Mouse (Mus musculus): ENCODE results near the gene Olfml1.
A peak's percentile ranks its signal among the peaks of the same experiment; 100 is the strongest.

Gene Olfml1

DNA sequence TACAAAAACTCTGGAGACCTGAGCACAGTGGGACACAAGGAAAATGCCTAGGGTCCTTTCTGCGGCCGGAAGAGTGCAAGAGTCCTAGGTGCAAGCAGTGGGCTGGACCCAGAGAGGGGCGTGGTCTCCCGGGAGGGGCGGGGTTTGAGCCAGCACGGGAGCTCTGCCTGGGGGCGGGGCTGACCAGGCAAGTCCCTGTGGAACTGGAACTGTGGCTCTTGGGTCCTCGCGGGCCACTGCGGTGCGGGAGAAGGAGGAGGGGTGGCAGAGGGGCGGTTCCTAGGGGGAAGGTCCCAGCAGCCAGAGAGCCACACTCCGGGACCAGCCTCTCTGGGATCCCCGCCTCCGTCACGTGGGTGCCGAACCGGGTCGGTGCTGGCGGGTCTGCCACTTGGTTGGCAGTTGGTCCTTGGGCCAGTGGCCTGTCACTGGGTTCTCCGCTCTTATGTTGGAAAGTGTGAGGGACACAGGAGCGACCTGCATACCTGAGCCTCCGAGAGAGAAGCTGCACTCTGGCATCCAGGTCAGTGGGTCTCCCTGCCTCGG is 27.7 kb downstream of the Olfml1 start, which contains the start of gene Ppfibp2:
TSS of gene Ppfibp2 (plus strand) at position 351 of the 546 bp plus-strand sequence.
- DNase-seq (ENCODE audit: low read depth, low spot score), result peak; percentile 45

DNA sequence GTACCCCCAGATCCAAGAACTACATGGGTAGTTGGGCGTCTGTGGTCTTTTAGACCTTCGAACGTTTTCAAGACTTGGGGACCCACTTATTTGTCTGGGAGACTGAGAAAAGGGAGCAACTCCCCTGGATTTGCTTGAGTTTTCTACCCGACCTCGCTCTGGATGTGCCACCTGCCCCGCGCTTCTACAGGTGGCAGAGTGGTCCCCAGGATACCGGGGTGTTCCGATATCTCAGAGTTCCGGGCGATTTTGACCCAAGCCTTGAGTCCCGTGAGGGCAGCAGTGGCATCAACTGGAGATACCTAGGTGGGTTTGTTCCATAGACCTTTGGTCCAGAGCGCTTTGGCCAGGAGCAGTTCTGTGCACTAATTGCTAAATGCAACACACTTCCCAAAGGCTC is 28.2 kb downstream of the Olfml1 start:
- no peak for DNase-seq (ENCODE audit: low read depth, low spot score)

DNA sequence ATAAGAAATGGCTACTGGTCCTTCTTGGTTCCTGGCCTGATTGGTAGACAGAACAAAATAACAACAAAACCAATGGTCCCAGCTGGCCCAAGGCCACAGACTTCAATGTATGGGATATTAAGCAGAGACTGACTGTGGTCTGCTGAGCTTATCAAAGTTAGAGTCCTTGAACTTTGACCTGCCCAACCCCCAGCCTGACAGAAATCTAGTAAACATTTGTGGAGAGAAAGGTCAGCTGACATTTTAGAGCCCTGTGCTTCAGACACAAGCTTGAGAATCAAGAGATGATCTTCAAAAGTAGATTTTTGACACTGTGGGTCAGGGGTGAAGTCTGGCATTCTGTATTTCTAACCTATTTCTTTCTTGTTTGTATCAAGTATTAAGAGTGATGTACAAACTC is 29.5 kb downstream of the Olfml1 start:
- DNase-seq (ENCODE audit: low read depth, low spot score), result no peak

DNA sequence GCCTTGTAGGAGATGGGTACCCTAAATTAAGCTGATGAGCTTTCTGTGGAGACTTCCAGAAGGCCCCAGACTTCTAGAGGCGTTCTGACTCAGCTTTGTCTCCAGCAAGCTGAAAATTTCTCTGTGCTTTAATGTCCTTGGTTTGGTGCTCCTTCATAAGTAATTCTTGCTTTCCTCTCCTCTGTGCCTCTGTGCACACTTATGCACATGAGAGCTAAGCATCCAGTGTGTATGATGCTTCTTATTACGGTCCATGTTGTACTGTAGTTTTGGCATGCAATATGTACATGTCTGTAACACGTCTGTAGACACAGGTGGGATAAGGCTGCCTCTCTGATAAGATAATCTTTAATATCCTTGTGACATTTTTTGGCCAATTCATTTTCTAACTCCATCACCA is 30.7 kb downstream of the Olfml1 start:
- no peak for DNase-seq (ENCODE audit: low read depth, low spot score)

DNA sequence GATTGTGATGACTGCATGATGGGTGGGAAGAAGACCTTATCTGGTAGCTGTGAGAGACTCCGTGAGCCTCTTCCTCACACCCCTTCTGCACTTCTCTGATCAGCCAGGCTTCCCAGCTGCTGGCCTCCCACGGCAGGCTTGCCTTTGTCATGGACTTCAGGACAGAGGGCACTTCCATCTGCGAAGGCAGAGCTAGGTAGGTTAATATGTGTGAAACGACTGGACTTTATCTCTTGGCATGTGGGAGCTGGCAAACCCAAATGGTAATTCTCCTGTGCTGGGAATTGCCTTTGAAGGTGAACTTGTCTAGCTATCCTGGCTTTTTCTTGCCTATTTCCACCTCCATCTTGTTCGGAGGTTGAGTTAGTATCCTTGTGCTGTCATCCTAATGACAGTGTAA is 33.4 kb downstream of the Olfml1 start:
- no peak for DNase-seq (ENCODE audit: low read depth, low spot score)

DNA sequence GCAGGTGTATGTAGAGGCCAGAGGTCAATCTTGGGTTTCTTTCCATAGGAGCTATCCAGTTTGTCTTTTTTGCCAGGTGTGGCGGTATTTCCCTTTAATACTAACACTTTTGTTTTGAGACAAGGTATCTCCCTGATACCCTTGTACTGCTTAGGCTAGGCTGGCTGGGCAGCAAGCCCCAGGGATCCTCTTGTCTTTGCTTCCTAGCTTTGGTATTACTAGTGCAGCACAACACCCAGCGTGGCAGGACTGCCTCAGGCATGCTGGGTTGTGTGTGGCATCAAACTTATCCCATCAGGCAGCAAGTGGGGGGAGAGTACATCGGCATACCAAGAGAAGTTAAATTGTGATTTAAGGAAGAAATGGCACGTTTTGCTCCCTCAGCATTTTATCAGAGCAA is 35.3 kb downstream of the Olfml1 start:
- no peak for DNase-seq (ENCODE audit: low read depth, low spot score)

DNA sequence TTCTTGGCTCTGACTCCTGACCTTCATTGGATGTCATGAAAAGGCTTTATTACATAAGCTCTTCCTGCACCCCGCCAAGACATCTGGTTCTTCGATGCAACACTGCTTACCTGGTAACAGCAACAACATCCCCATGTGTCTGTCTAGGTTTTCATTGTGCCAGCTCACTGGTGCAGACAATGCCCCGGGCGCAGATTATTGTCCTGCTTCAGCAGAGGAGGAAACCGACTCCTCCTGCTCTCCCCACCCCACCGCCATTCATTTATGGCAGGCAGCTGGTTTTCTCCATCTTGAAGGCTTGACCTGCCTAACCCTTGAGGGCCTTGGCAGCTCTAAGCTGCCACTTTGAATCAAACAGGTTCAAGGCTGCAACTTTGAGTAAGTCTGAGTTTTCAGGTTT is 35.7 kb downstream of the Olfml1 start:
- no peak for DNase-seq (ENCODE audit: low read depth, low spot score)

DNA sequence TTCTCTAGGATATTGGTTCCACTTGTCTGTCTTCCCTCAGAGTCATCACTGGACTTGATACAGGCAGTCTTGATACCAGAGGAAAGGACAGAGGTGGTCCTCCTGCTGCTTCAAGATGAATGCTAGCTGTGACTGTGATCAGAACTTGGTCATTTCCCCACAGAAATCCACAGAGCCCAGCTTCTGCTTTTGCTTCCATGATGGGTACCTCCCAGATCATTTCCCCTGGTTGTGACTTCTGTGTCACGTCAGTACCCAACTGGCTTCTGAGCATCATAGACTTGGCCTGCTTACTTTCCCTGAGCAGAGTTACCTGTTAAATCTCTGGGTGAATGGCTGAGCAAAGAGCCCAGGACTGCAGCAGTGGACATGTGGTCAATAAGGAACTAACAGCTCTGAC is 40.5 kb downstream of the Olfml1 start:
- DNase-seq (ENCODE audit: low read depth, low spot score), result no peak

DNA sequence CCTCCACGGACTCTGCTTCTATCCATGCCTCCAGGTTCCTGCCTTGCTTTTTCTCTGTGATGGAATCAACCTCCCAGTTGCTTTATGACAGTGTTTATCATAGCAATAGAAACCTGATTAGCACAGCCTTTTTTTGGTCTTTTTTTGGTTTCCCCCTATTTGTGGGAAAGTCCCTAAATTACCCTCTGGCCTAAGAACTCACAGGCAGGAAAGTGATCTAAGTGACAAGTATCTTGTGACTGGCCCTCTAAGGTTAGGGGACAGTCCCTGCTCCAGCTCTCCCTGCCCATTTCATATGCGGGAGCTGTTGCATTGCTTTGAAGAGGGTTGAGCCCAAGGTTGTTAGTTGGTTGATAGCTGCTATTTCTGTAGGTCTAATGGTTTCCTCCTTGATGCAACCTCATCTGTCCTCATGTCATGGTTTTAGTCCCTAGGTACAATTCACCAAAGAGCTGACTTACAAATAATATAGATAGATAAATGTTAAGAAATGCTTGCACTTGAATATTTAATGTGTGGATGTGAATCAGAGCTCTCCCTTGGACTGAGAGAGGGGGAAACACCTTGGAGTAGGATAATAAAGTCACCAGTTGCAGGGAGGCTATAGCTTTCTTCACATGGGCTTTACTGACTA is 42.5 kb downstream of the Olfml1 start:
- DNase-seq (ENCODE audit: low read depth, low spot score), result no peak

DNA sequence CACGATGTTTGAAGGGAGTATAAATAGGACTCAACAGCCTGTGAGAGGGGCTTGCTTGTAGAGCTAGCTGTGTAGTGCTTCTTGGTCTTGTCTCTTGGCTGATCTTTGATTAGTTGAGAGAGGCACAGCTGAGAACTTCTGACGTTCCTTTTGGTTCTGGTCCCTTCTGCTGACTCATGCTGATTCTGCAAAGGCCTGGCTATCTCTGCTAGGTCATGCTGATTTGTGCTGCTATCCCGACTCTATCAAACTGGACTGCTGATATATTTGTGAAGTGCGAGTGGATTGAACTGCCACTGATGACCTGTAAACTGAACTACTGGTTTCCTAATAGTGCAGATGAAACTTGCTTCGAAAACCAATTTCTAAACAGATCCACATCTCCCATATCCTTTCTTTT is 43.6 kb downstream of the Olfml1 start:
- DNase-seq (ENCODE audit: low read depth, low spot score), result no peak

DNA sequence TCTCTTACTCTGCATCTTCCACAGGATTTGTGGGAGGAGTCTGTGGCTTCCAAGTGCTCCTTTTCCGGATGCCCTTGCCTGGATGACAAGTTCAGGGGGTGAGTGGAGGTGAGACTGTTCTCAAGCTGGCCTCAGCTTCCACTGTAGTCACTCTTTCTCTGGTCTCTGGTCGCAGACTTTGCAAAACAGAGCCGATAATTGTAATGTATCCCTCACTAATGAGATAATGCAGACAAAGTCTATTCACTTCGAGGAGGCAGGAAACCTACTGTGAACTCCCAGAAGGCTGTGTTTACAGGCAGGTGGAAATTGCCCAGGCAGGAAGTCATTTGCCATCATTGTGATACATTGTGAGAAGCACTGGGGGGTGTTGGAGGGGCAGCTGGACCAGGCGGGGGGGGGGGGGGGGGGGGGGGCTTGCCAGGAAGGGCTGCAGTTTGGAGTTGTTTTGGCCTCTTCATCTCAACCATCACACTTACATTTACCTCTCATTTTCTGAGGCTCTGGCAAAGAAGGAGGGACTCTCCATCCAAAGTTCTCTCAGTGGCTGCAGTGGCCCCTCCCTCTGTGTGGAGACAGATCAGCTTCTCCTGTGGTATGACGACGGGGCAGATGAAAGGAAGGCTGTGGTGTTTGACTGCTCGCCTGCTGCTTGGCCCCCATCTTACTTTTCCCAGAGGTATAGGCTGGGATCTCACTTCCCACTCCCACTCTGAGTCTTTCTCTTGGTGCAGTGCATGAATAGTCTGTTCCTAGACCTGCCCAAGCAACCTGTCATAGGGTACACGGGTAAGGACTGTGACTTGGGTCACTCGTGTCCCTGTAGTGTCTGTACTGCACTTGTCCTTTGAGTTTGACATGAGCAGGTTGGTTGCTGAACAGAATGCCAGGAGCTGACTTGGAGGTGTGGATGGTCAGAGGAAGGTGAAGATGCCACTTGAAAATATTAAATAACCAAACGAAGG is 51.1 kb downstream of the Olfml1 start:
- no peak for DNase-seq (ENCODE audit: low read depth, low spot score)

DNA sequence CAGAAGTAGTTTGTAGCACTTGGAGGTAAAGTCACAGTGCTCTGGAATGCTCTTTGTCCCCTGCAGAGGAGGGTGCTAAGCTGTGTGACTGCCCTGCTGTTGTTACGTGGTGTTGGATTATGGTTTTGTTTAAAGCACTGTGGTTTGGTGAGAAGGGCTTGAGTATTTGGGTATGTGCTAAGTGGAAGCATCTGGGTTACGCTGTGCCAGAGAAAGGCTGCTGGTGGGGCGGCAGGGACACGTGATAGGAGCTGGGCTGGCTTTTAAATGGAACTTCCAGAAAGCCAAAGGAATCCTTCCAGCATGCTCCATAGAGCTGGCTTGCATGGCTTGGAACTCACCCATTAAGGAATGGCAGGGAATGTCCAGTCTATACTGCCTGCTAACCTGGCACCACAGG is 52.0 kb downstream of the Olfml1 start:
- no peak for DNase-seq (ENCODE audit: low read depth, low spot score)

DNA sequence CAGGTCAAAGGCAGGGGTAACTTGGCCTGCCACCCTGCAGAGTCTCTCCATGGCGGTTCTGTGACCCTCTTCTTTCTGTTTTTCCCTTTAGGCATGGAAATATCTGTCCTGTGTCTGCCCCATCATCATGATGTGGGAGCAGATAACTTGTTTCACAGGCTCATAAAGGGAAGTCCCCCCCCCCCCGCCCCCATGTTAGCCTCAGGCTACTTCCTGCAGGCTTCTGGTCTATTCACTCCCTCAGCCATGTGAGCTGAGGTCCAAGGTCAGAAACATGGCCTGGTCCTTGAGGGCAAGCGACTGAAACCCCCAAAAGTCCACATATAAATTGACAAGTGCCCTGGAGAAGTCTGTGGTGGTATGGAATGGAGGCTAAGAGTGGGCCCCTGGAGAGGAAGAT is 52.9 kb downstream of the Olfml1 start:
- DNase-seq (ENCODE audit: low read depth, low spot score), result no peak

DNA sequence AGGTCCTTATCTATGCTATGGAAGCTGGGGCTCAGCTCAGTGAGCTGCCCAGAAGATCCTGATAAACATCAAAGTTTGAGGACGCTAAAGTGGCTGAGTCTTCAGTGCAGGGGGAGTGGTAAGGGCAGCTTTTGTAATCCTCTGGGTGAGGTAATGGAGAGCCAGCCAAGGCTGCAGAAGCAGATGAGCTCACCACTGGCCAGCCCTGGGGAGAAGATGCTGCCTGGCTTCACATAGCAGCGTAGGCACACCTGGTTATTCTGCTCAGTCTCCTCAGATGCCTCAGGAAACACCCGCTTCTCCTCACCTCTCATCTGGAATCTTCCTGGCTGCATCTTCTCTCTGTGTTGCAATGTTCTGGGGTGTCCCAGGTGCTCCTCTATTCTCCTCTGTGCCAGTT is 57.2 kb downstream of the Olfml1 start:
- DNase-seq (ENCODE audit: low read depth, low spot score), result no peak

DNA sequence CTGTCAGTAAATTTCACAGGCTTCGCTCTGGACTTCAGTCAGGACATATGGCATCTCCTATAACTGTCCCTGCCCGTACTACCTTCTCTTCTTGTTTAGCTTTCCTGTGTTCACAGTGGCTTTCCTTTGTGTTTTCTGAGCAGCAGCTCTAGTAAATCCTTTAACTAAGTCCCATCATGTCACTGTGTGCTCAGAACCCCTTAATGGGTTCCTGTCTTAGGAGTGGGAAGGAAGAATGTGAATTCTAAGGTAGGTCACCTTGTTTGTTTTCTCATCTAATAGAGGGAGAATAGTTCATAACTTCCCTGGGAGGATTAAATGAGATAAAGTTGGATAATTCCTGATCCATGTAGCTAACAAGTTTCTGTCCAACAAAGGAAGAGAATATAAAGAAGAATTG is 57.8 kb downstream of the Olfml1 start, which contains the start of gene 5330417H12Rik:
TSS of gene 5330417H12Rik (minus strand) at position 101 of the 400 bp plus-strand sequence.
- DNase-seq (ENCODE audit: low read depth, low spot score), result no peak

DNA sequence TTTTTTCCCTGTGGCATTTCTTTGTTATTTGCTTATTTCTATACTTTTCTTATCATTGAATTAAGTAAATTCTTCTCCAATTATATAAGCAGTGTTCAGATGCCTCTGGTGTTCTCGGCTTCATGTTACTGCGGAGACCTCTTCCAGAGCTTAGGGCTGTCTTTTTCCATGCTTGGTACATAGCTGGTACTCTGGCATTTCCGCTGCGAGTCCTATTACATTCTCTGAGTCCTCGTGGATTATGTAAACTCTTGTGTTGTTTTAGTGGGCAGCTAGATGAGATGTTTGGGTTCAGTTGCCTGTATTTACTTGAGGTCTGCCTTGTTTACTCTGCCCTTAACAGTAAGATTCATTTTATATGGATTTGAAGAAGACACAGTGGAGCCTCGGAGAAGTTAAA is 58.5 kb downstream of the Olfml1 start:
- DNase-seq (ENCODE audit: low read depth, low spot score), result no peak

DNA sequence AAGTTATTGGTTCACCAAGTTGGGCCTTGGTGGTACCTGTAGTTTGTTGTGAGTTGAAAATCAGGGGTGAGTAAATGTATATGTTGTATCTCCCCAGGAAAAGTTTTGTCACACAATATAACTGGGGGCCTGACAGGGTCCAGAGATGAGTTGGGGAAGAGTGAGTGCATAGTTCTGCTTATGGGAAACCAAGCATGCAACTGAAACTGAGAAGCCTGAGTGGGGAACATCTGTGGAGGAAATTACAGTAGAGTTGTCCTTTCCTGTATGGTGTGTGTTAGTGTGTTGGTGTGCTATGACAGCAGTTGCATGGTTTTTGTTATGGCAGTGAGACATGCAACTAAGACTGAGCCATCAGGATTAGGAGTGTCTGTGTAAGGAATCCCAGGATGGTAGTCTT is 61.1 kb downstream of the Olfml1 start:
- no peak for DNase-seq (ENCODE audit: low read depth, low spot score)

DNA sequence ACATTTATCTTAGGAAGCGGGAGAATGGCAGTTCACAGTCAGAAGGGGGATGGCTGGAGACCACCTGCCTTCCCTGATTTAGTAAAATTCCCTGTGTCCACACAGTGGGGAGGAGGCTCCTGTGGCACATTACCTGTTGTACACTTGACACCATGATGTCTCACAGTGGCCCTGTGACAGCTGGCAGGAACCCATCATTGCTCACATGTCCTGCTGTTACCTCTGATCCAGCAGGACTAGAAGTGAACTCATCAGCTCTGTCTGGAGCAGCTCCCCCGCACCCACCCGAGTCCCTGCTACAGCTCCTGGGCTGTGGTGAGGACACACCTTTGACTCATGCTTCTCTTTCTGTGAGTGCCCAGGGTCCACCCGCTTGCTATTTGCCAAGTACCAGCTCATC is 66.0 kb downstream of the Olfml1 start:
- no peak for DNase-seq (ENCODE audit: low read depth, low spot score)

DNA sequence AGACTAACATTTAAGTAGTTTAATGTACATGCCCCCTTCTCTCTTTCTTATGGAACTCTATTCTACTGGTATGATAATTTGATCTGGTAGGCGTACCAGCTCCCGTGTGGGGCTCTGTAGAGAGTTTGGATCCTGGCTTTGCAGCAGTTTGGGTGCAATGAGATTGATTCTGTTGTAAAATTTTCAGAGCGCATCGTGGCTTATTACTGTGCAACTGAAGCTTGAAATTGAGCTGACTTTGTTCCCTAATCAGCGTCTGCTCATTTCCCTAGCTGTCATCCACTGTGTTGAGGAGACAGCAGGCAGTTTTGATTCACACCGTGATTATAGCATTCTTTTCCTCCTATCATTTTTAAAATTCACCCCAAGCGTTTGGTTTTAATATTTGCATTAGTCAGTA is 70.2 kb downstream of the Olfml1 start:
- peak; percentile 3 for DNase-seq (ENCODE audit: low read depth, low spot score)

DNA sequence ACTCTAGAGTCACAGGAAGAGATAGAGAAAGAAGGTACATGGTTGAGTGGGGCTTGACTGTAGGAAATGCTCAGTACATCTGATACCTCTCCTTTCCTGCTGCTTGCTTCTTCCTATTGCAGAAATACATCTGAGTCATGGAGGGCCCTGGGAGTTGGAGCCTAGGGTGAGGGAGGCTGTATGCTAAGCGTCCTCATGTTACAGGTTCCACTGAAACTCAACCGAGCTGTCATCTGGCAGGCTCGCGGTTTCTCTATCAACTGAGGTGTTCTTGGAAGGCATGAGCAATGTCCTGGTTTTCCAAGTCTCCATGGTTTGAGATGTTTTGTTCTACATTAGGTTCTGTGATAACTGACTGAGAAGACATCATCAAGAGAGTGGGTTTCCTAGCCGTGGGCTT is 70.8 kb downstream of the Olfml1 start:
- no peak for DNase-seq (ENCODE audit: low read depth, low spot score)
